Mouse (Mus musculus): ENCODE measurements at regions not wholly inside any gene's neighbourhood (a gene's known extent, or its start where the extent isn't known, plus 50 kb on each side); places are given as distances from the start of the nearest gene placed in this dataset.
"Not testable (repeated sequence)": the region's sequence is repeated elsewhere in the genome, so short reads cannot be mapped to it uniquely, and the experiment has no call there.

DNA sequence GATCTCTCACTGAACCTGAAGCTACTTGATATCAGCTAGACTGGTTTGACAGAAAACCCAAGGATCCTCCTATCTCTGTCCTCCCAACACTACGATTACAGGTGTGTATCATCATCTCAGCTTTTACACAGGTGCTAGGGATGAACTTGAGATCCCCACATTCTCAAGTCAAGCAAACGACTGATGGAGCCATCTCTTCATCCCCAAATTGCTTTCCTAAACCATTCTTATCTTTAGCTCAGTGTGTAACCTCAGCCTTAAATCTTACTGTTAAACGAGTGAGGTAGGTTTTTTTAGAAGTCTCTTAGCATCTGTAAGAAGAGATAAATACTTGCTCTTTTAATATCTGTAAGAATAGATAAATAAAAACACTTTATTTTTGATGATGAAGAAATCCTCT lies 242.2 kb upstream of the Zfp960 start:
- 39% methylated on average over 3 of the region's 3 CpGs for WGBS (ENCODE audit: insufficient replicate concordance)
- Histone ChIP-seq H3K9me3 (replicated peaks; ENCODE audit: control insufficient read depth, low read length) (no peaks in the 10 kb centered on the region), H3K9ac (ENCODE audit: low read depth, low read length) (no peak overlapping the region), H3K27ac (ENCODE audit: low read length) (no peak overlapping the region), H3K4me1 (ENCODE audit: control insufficient read depth, low read depth, low read length) (no peaks in the 10 kb centered on the region), H3K4me2 (ENCODE audit: low read depth, low read length) (no peak overlapping the region), H3K36me3 (ENCODE audit: control insufficient read depth, insufficient read depth) (no peaks in the 10 kb centered on the region), H3K4me3 (ENCODE audit: low read depth, low read length) (no peak overlapping the region), H3K27me3 (ENCODE audit: control insufficient read depth, insufficient read depth, low read depth, low read length) (no peaks in the 10 kb centered on the region)
- ATAC-seq (ENCODE audit: low read depth), result no peak

- no peak for ATAC-seq (ENCODE audit: low read depth)
- no peak overlapping the region for H3K4me2 ChIP-seq (ENCODE audit: low read depth, low read length)
- H3K9me3 ChIP-seq (replicated peaks; ENCODE audit: control insufficient read depth, low read length), result no peaks in the 10 kb centered on the region
- H3K4me1 ChIP-seq (ENCODE audit: control insufficient read depth, low read depth, low read length), result no peaks in the 10 kb centered on the region
- no peak overlapping the region for H3K4me3 ChIP-seq (ENCODE audit: low read depth, low read length)
- no peak overlapping the region for H3K9ac ChIP-seq (ENCODE audit: low read depth, low read length)
- WGBS (ENCODE audit: insufficient replicate concordance), result 74% methylated on average over 4 of the region's 4 CpGs
- no peak overlapping the region for H3K27ac ChIP-seq (ENCODE audit: low read length)
- H3K36me3 ChIP-seq (ENCODE audit: control insufficient read depth, insufficient read depth), result no peaks in the 10 kb centered on the region
- H3K27me3 ChIP-seq (ENCODE audit: control insufficient read depth, insufficient read depth, low read depth, low read length), result no peaks in the 10 kb centered on the region
These were observed 224.8 kb upstream of the Zfp960 start for GRCm38 (mm10) chr17:16839152-16839551.

DNA sequence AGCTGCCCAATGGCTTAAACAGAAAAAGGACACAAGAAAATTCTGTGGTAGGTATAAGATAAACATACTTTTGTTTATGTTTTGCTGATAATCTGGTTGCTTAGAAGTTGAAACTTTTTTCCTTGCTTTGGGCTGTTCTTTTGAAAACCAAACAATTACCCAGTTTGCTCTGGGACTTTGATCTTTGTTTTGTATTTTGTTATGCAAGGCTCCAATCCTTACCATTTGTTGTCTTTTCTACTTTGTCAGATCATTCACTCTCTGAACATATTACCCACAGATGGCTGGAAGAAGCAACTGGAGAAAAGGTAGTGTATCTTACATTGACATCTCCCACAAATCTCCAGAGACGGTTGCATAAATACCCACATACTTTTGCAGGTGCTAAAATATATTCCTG lies 203.1 kb upstream of the Zfp960 start:
- WGBS (ENCODE audit: insufficient replicate concordance), result 55% methylated on average over 1 of the region's 1 CpGs

DNA sequence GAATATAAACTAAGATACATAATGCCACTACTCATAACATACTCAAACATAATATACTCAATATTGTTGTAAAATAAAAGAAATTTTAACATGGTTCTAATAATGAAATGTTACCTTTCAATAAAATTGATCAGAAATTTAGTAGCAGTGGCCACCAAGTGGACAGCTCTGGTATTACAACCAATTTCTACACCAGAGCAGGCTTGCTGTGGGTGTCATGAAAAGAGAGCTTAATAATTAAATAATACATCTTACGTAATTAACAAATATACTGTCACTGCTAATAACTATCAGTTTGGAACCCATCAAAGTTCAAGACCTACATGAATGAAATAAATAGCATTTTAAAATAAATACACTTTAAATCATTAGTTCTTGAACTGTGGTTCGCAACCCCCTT lies 163.1 kb upstream of the Zfp960 start:
- no peak for ATAC-seq (ENCODE audit: low read depth)
- Histone ChIP-seq H3K27me3 (ENCODE audit: control insufficient read depth, insufficient read depth, low read depth, low read length) (no peaks in the 10 kb centered on the region), H3K4me1 (ENCODE audit: control insufficient read depth, low read depth, low read length) (no peaks in the 10 kb centered on the region), H3K27ac (ENCODE audit: low read length) (no peak overlapping the region), H3K9ac (ENCODE audit: low read depth, low read length) (no peak overlapping the region), H3K9me3 (replicated peaks; ENCODE audit: control insufficient read depth, low read length) (no peaks in the 10 kb centered on the region), H3K4me3 (ENCODE audit: low read depth, low read length) (no peak overlapping the region), H3K36me3 (ENCODE audit: control insufficient read depth, insufficient read depth) (no peaks in the 10 kb centered on the region), H3K4me2 (ENCODE audit: low read depth, low read length) (no peak overlapping the region)
- WGBS (ENCODE audit: insufficient replicate concordance), result 57% methylated on average over 2 of the region's 2 CpGs

More for the DNA sequence above, 203.1 kb upstream of the Zfp960 start:
- no peak overlapping the region for H3K9ac ChIP-seq (ENCODE audit: low read depth, low read length)
- no peak overlapping the region for H3K4me2 ChIP-seq (ENCODE audit: low read depth, low read length)
- H3K4me3 ChIP-seq (ENCODE audit: low read depth, low read length), result no peak overlapping the region
- ATAC-seq (ENCODE audit: low read depth), result no peak
- no peaks in the 10 kb centered on the region for H3K27me3 ChIP-seq (ENCODE audit: control insufficient read depth, insufficient read depth, low read depth, low read length)
- H3K4me1 ChIP-seq (ENCODE audit: control insufficient read depth, low read depth, low read length), result no peaks in the 10 kb centered on the region
- H3K36me3 ChIP-seq (ENCODE audit: control insufficient read depth, insufficient read depth), result no peaks in the 10 kb centered on the region
- H3K9me3 ChIP-seq (replicated peaks; ENCODE audit: control insufficient read depth, low read length), result no peaks in the 10 kb centered on the region
- no peak overlapping the region for H3K27ac ChIP-seq (ENCODE audit: low read length)

DNA sequence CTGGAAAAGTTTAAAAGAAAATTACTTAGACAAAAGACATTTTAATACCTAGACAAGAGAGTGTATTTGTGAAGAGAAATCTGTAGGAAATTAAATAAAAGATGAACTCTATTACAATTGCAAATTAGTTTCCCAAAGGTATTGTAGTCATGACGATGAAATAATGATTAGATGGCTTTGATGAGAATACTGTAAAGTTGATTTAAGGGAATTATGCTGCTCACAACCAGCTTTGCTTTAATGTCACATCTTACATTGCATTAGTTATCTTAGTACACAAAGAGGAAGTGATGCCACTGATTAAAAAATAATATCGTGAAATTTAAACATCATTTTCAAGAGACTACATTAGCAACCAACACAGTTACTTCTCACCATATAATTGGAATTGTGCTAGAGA lies 145.7 kb upstream of the Zfp960 start:
- WGBS (ENCODE audit: insufficient replicate concordance), result 71% methylated on average over 2 of the region's 2 CpGs
- no peak overlapping the region for H3K27ac ChIP-seq (ENCODE audit: low read length)
- no peaks in the 10 kb centered on the region for H3K27me3 ChIP-seq (ENCODE audit: control insufficient read depth, insufficient read depth, low read depth, low read length)
- no peak overlapping the region for H3K4me2 ChIP-seq (ENCODE audit: low read depth, low read length)
- H3K4me1 ChIP-seq (ENCODE audit: control insufficient read depth, low read depth, low read length), result no peaks in the 10 kb centered on the region
- H3K36me3 ChIP-seq (ENCODE audit: control insufficient read depth, insufficient read depth), result no peaks in the 10 kb centered on the region
- no peak overlapping the region for H3K4me3 ChIP-seq (ENCODE audit: low read depth, low read length)
- H3K9ac ChIP-seq (ENCODE audit: low read depth, low read length), result no peak overlapping the region
- no peak for ATAC-seq (ENCODE audit: low read depth)
- no peaks in the 10 kb centered on the region for H3K9me3 ChIP-seq (replicated peaks; ENCODE audit: control insufficient read depth, low read length)

DNA sequence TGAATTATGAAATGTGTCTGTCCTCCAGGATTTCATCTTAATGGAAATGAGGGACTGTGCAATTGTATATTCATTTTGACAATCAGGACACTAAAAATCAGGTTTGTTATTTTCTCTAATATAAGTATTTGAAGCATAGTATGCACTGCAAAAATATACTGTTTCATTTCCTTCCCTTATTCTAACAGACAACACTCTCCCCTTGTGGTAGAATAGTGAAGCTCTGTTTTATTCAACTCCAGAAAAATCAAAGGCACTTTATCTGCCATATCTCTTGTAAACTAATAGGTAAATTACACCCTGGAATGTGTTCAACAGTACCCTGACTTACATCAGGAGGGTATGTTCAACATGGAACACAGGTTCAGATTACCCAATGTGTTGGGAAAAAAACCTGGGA lies 137.7 kb upstream of the Zfp960 start:
- Histone ChIP-seq H3K9ac (ENCODE audit: low read depth, low read length) (no peak overlapping the region), H3K4me2 (ENCODE audit: low read depth, low read length) (no peak overlapping the region), H3K9me3 (replicated peaks; ENCODE audit: control insufficient read depth, low read length) (no peaks in the 10 kb centered on the region), H3K27me3 (ENCODE audit: control insufficient read depth, insufficient read depth, low read depth, low read length) (no peaks in the 10 kb centered on the region), H3K36me3 (ENCODE audit: control insufficient read depth, insufficient read depth) (no peaks in the 10 kb centered on the region), H3K27ac (ENCODE audit: low read length) (no peak overlapping the region), H3K4me3 (ENCODE audit: low read depth, low read length) (no peak overlapping the region), H3K4me1 (ENCODE audit: control insufficient read depth, low read depth, low read length) (no peaks in the 10 kb centered on the region)
- no peak for ATAC-seq (ENCODE audit: low read depth)

GRCm38 (mm10) chr17:16951092-16952016 lies 112.6 kb upstream of the Zfp960 start:
- H3K9ac ChIP-seq (ENCODE audit: low read depth, low read length), result peak overlapping the region; percentile 59; the same call in 1 of the 2 replicates
- H3K4me1 ChIP-seq (ENCODE audit: control insufficient read depth, low read depth, low read length); H3K9me3 ChIP-seq (replicated peaks; ENCODE audit: control insufficient read depth, low read length); H3K27me3 ChIP-seq (ENCODE audit: control insufficient read depth, insufficient read depth, low read depth, low read length); H3K27ac ChIP-seq (ENCODE audit: low read length); H3K36me3 ChIP-seq (ENCODE audit: control insufficient read depth, insufficient read depth): not testable (repeated sequence)
- peak overlapping the region; percentile 53 for H3K4me2 ChIP-seq (ENCODE audit: low read depth, low read length)
- peak overlapping the region; percentile 65 for H3K4me3 ChIP-seq (ENCODE audit: low read depth, low read length)
- peak; percentile 99 for ATAC-seq (ENCODE audit: low read depth)
- WGBS (ENCODE audit: insufficient replicate concordance), result 2% methylated on average over 22 of the region's 26 CpGs

- not testable (repeated sequence) for H3K36me3 ChIP-seq (ENCODE audit: control insufficient read depth, insufficient read depth); H3K4me1 ChIP-seq (ENCODE audit: control insufficient read depth, low read depth, low read length); H3K9ac ChIP-seq (ENCODE audit: low read depth, low read length); H3K9me3 ChIP-seq (replicated peaks; ENCODE audit: control insufficient read depth, low read length); ATAC-seq (ENCODE audit: low read depth); H3K27me3 ChIP-seq (ENCODE audit: control insufficient read depth, insufficient read depth, low read depth, low read length); H3K27ac ChIP-seq (ENCODE audit: low read length)
- H3K4me3 ChIP-seq (ENCODE audit: low read depth, low read length), result peak overlapping the region; percentile 26
- peak overlapping the region; percentile 53 for H3K4me2 ChIP-seq (ENCODE audit: low read depth, low read length)
- 10% methylated on average over 2 of the region's 2 CpGs for WGBS (ENCODE audit: insufficient replicate concordance)
These were observed 111.8 kb upstream of the Zfp960 start for GRCm38 (mm10) chr17:16952146-16952545.

DNA sequence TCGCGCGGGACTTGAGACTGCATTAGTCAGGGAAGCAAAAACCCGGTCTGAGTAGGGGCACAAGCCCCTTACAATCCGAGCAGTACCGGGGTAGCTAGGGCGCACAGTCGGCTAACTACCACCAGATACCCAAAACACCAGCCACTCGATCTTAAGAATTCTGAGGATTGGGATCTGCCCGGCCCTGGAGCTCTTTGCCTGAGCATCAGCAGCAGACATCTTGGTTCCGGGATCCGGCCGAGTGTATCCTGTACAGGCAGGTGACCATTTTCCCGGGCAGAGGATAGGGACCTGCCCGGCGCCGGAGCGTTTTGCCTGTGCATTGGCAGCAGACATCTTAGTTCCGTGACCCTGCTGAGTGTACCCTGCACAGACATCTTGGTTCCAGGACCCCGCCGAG lies 66.7 kb upstream of the Zfp960 start:
- not testable (repeated sequence) for ATAC-seq (ENCODE audit: low read depth); H3K27ac ChIP-seq (ENCODE audit: low read length); H3K4me1 ChIP-seq (ENCODE audit: control insufficient read depth, low read depth, low read length); H3K4me2 ChIP-seq (ENCODE audit: low read depth, low read length); H3K9me3 ChIP-seq (replicated peaks; ENCODE audit: control insufficient read depth, low read length); H3K4me3 ChIP-seq (ENCODE audit: low read depth, low read length); H3K36me3 ChIP-seq (ENCODE audit: control insufficient read depth, insufficient read depth); H3K9ac ChIP-seq (ENCODE audit: low read depth, low read length); H3K27me3 ChIP-seq (ENCODE audit: control insufficient read depth, insufficient read depth, low read depth, low read length)
- WGBS (ENCODE audit: insufficient replicate concordance), result 71% methylated on average over 21 of the region's 21 CpGs

Data from liver, embryonic 16.5 days (tissue).